Mouse (Mus musculus) forebrain, embryonic 14.5 days (tissue): ENCODE measurements at regions not wholly inside any gene's neighbourhood (a gene's known extent, or its start where the extent isn't known, plus 50 kb on each side); places are given as distances from the start of the nearest gene placed in this dataset.

ENCODE experiments used
- ATAC-seq: fragments of 200-750 bp; cut with Nextera tagmentation; 2 replicates; pipeline ENCODE4 v1.8.0; 2017; ENCODE audit warnings: mild to moderate bottlenecking, moderate library complexity
- DNase-seq: peaks from one replicate; pipeline ENCODE4 v3.0.0-alpha.2; 2015; ENCODE audit warnings: low spot score
- H3K27ac ChIP-seq: fragments of 300-500 bp; sonication (generic); 2 replicates; pipeline ENCODE4 v1.5.1; 2014; ENCODE audit warnings: low read depth, mild to moderate bottlenecking, control low read depth, low read length, moderate library complexity
- H3K27me3 ChIP-seq: fragments of 300-500 bp; sonication (generic); replicated peaks from 2 replicates; pipeline ENCODE4 v1.6.1; 2014; ENCODE audit warnings: low read length, control low read depth, mixed read lengths; ENCODE audit not compliant: control insufficient read depth, insufficient read depth
- H3K36me3 ChIP-seq: fragments of 300-500 bp; sonication (generic); 2 replicates; pipeline ENCODE4 v1.6.1; 2014; ENCODE audit warnings: low read length, control low read depth; ENCODE audit not compliant: control insufficient read depth, insufficient read depth
- H3K4me1 ChIP-seq: fragments of 300-500 bp; sonication (generic); 2 replicates; pipeline ENCODE4 v1.6.1; 2014; ENCODE audit warnings: antibody characterized with exemption, low read length, control low read depth; ENCODE audit not compliant: control insufficient read depth, insufficient read depth
- H3K4me2 ChIP-seq: fragments of 300-500 bp; sonication (generic); 2 replicates; pipeline ENCODE4 v1.6.1; 2014; ENCODE audit warnings: mild to moderate bottlenecking, control low read depth, low read length
- H3K4me3 ChIP-seq: fragments of 300-500 bp; sonication (generic); 2 replicates; pipeline ENCODE4 v1.5.1; 2014; ENCODE audit warnings: low read depth, low read length, control low read depth
- H3K9ac ChIP-seq: fragments of 300-500 bp; sonication (generic); 2 replicates; pipeline ENCODE4 v1.6.1; 2014; ENCODE audit warnings: mild to moderate bottlenecking, low read length, control low read depth, moderate library complexity
- H3K9me3 ChIP-seq: fragments of 300-500 bp; sonication (generic); replicated peaks from 2 replicates; pipeline ENCODE4 v1.6.1; 2016; ENCODE audit warnings: low read length, control low read depth, mixed read lengths; ENCODE audit not compliant: control insufficient read depth
- WGBS: fragments of 180-500 bp; shearing (Covaris S2); extraction: QIAGEN DNeasy Blood & Tissue Kit; methylation state at CpG from one replicate; pipeline ENCODE4 v1.1.7; 2014; 5-methylcytosine and 5-hydroxymethylcytosine counted together

DNA sequence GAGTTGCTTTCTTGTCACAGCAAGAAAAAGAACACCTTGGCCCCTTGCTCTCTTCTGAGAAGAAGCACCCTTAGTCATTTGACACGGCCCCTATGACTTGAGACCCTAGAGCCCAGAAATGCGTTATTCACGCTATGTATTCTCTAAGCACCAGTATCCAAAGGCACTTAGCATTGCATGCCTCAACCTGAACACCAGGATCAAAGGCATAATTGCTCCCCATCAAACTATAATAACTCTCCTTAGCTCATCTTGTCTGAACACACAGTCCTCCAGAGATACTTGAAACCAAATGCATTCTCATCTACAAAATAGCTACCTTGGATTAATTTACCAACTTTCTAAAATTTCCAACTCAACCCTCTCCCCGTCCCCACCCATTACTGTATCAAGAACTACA, 437.5 kb downstream of the Ate1 start:
- no peak overlapping the region for H3K4me2 ChIP-seq
- H3K36me3 ChIP-seq, result no peaks in the 10 kb centered on the region
- H3K27ac ChIP-seq, result no peak overlapping the region
- no peak overlapping the region for H3K4me3 ChIP-seq
- no peak for DNase-seq
- no peak overlapping the region for H3K9ac ChIP-seq
- H3K27me3 ChIP-seq, result no peaks in the 10 kb centered on the region
- no peak for ATAC-seq
- no peaks in the 10 kb centered on the region for H3K4me1 ChIP-seq
- WGBS, result 86% methylated on average over 4 of the region's 4 CpGs
- H3K9me3 ChIP-seq, result no peaks in the 10 kb centered on the region

- Histone ChIP-seq H3K4me2 (no peak overlapping the region), H3K36me3 (no peaks in the 10 kb centered on the region), H3K9me3 (no peaks in the 10 kb centered on the region), H3K4me1 (no peaks in the 10 kb centered on the region), H3K4me3 (no peak overlapping the region), H3K27me3 (no peaks in the 10 kb centered on the region), H3K27ac (no peak overlapping the region), H3K9ac (no peak overlapping the region)
- ATAC-seq, result no peak
- DNase-seq, result no peak
These were observed 434.5 kb downstream of the Ate1 start for GRCm38 (mm10) chr7:130085706-130086105.

- 89% methylated on average over 8 of the region's 8 CpGs for WGBS
- no peak overlapping the region for H3K9ac ChIP-seq
- H3K4me1 ChIP-seq, result 0 out of 2 replicates have a peak, but pooled peaks cover 4% of the 10 kb centered on the region
- no peaks in the 10 kb centered on the region for H3K36me3 ChIP-seq
- DNase-seq (no peak), ATAC-seq (no peak)
- H3K4me3 ChIP-seq, result no peak overlapping the region
- no peaks in the 10 kb centered on the region for H3K9me3 ChIP-seq
- H3K4me2 ChIP-seq, result no peak overlapping the region
- H3K27me3 ChIP-seq, result no peaks in the 10 kb centered on the region
- H3K27ac ChIP-seq, result no peak overlapping the region
These were observed 430.1 kb downstream of the Ate1 start for GRCm38 (mm10) chr7:130089896-130090610.

- no peak overlapping the region for H3K27ac ChIP-seq
- H3K27me3 ChIP-seq, result no peaks in the 10 kb centered on the region
- no peak overlapping the region for H3K4me2 ChIP-seq
- no peak overlapping the region for H3K9ac ChIP-seq
- H3K4me1 ChIP-seq, result 0 out of 2 replicates have a peak, but pooled peaks cover 4% of the 10 kb centered on the region
- H3K9me3 ChIP-seq, result no peaks in the 10 kb centered on the region
- H3K4me3 ChIP-seq, result no peak overlapping the region
- no peaks in the 10 kb centered on the region for H3K36me3 ChIP-seq
- under 1% methylated on average over 3 of the region's 3 CpGs for WGBS
- peak; percentile 60; the same call in 1 of the 2 replicates for ATAC-seq
- DNase-seq, result peak; percentile 62
These were observed 428.2 kb downstream of the Ate1 start for GRCm38 (mm10) chr7:130091942-130092341.

DNA sequence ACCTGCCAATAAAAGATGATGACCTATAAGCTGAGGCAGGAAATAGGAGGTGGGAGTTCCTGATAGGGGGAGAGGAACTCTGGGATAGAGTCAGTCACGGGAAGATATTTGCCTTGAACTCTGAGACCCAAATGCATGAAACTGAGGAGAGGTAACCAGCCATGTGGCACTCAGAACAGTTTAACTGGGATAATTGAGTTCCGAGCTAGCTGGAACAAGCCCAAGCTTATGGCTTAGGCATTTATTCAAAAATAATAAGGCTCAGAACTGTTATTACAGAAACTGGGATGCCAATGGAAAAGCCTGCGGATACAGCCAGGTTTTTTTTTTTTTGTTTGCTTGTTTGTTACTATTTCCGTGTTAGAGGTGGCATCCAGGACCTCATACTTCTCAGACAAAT, 425.0 kb downstream of the Ate1 start:
- no peaks in the 10 kb centered on the region for H3K36me3 ChIP-seq
- 71% methylated on average over 4 of the region's 4 CpGs for WGBS
- no peak overlapping the region for H3K4me2 ChIP-seq
- no peak overlapping the region for H3K9ac ChIP-seq
- H3K27ac ChIP-seq, result no peak overlapping the region
- H3K27me3 ChIP-seq, result no peaks in the 10 kb centered on the region
- H3K9me3 ChIP-seq, result no peaks in the 10 kb centered on the region
- H3K4me1 ChIP-seq, result 0 out of 2 replicates have a peak, but pooled peaks cover 4% of the 10 kb centered on the region
- ATAC-seq (no peak), DNase-seq (no peak)
- H3K4me3 ChIP-seq, result no peak overlapping the region

GRCm38 (mm10) chr7:130098606-130099005, 421.6 kb downstream of the Ate1 start:
- ATAC-seq (no peak), DNase-seq (no peak)
- H3K9me3 ChIP-seq, result no peaks in the 10 kb centered on the region
- no peak overlapping the region for H3K9ac ChIP-seq
- no peaks in the 10 kb centered on the region for H3K4me1 ChIP-seq
- no peak overlapping the region for H3K4me2 ChIP-seq
- H3K27ac ChIP-seq, result no peak overlapping the region
- 87% methylated on average over 10 of the region's 10 CpGs for WGBS
- no peaks in the 10 kb centered on the region for H3K27me3 ChIP-seq
- H3K4me3 ChIP-seq, result no peak overlapping the region
- no peaks in the 10 kb centered on the region for H3K36me3 ChIP-seq

GRCm38 (mm10) chr7:130102671-130103070, 417.5 kb downstream of the Ate1 start:
- H3K9ac ChIP-seq, result no peak overlapping the region
- no peak overlapping the region for H3K4me3 ChIP-seq
- no peaks in the 10 kb centered on the region for H3K9me3 ChIP-seq
- H3K27ac ChIP-seq, result no peak overlapping the region
- no peak for DNase-seq
- H3K4me1 ChIP-seq, result no peaks in the 10 kb centered on the region
- no peak overlapping the region for H3K4me2 ChIP-seq
- no peaks in the 10 kb centered on the region for H3K36me3 ChIP-seq
- no peaks in the 10 kb centered on the region for H3K27me3 ChIP-seq
- no peak for ATAC-seq
- 79% methylated on average over 5 of the region's 5 CpGs for WGBS

DNA sequence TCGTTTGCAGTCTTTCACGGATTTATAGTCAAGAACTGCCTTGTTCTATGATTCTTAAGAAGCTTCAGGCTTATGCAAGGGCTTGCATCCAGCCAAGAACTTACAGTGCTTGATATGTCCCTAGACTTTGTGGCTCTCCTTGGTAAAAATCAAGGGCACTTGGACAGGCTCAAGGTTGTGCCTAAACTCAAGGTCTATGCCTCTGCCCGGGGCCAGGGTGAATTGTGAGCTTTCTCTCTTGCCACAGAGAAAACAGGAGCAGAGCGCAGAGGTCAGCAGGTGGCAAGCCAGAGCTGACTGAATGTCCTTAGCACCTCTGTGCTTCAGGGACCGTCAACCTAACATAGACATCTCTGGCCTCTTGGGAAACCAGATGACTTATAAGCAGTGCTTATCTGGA, 413.2 kb downstream of the Ate1 start:
- Histone ChIP-seq H3K27me3 (no peaks in the 10 kb centered on the region), H3K4me1 (no peaks in the 10 kb centered on the region), H3K4me2 (no peak overlapping the region), H3K36me3 (no peaks in the 10 kb centered on the region), H3K27ac (no peak overlapping the region), H3K9me3 (no peaks in the 10 kb centered on the region), H3K4me3 (no peak overlapping the region), H3K9ac (no peak overlapping the region)
- 88% methylated on average over 5 of the region's 5 CpGs for WGBS
- DNase-seq, result no peak
- ATAC-seq, result no peak

GRCm38 (mm10) chr7:130108362-130108761, 411.8 kb downstream of the Ate1 start:
- H3K27ac ChIP-seq, result no peak overlapping the region
- no peak overlapping the region for H3K9ac ChIP-seq
- DNase-seq, result no peak
- no peak overlapping the region for H3K4me2 ChIP-seq
- H3K36me3 ChIP-seq, result no peaks in the 10 kb centered on the region
- H3K4me3 ChIP-seq, result no peak overlapping the region
- no peaks in the 10 kb centered on the region for H3K9me3 ChIP-seq
- no peak for ATAC-seq
- WGBS, result 89% methylated on average over 17 of the region's 17 CpGs
- no peaks in the 10 kb centered on the region for H3K4me1 ChIP-seq
- no peaks in the 10 kb centered on the region for H3K27me3 ChIP-seq
